Mouse (Mus musculus): ENCODE results near the gene Aicda. TPM values are rescaled to one million over a fixed set of nuclear protein-coding genes. Genes with fewer than 3 reads are reported as not detected.

Gene Aicda
- total and polyA plus RNA-seq, 3 experiments: not detected

GRCm38 (mm10) chr6:122612426-122612825, 58.8 kb downstream of the Aicda start:
- ATAC-seq (ENCODE audit: extremely low read depth, insufficient number of reproducible peaks, low FRiP score, poor library complexity, severe bottlenecking) (no peak), DNase-seq (ENCODE audit: low spot score) (no peak)
- Histone ChIP-seq H3K4me3 (ENCODE audit: low read depth, low read length) (no peak overlapping the region), H3K36me3 (replicated peaks) (no peaks in the 10 kb centered on the region), H3K27me3 (ENCODE audit: insufficient read depth, low read length) (peaks cover 6% of the 10 kb centered on the region; the same call in 1 of the 2 replicates), H3K9me3 (replicated peaks) (no peaks in the 10 kb centered on the region), H3K4me1 (ENCODE audit: insufficient read depth, low read depth, low read length) (peaks cover 3% of the 10 kb centered on the region)
- TF ChIP-seq GATA1 (IDR thresholded peaks at IDR 0.05; ENCODE audit: borderline replicate concordance, low read length) (no peak), POLR2AphosphoS5 (IDR thresholded peaks at IDR 0.05; ENCODE audit: insufficient replicate concordance, low read depth, low read length) (no peak), TAL1 (conservative IDR thresholded peaks at IDR 0.05; ENCODE audit: low read depth, low read length) (no peak), GATA2 (IDR thresholded peaks at IDR 0.05; ENCODE audit: borderline replicate concordance, low read depth, low read length) (no peak), CTCF (IDR thresholded peaks at IDR 0.05; ENCODE audit: low read depth, low read length) (no peak)

Other genes with a start within 250 kb of the Aicda start
- 174 and 190 TPM in 2 replicates for gene M6pr, start 245.1 kb upstream of the Aicda start, total RNA-seq (2014; fragmentation: Nextera tagmentation)
- 521 and 552 TPM in 2 replicates for gene M6pr, start 245.1 kb upstream of the Aicda start, total RNA-seq (2017)
- gene M6pr, start 245.1 kb upstream of the Aicda start, polyA plus RNA-seq (2012): 23.0 and 27.4 TPM in 2 replicates
- 78.0 and 96.6 TPM in 2 replicates for gene Phc1, start 213.2 kb upstream of the Aicda start, total RNA-seq (2014; fragmentation: Nextera tagmentation)
- 13.5 and 15.4 TPM in 2 replicates for gene Phc1, start 213.2 kb upstream of the Aicda start, total RNA-seq (2017)
- 24.0 and 86.6 TPM in 2 replicates for gene Phc1, start 213.2 kb upstream of the Aicda start, polyA plus RNA-seq (2012)
- not detected in 2 replicates for gene Rimklb, start 55.0 kb upstream of the Aicda start, total RNA-seq (2014; fragmentation: Nextera tagmentation)
- gene Rimklb, start 55.0 kb upstream of the Aicda start, total RNA-seq (2017): 0.05 and 0.06 TPM in 2 replicates
- 0.01 and 0.04 TPM in 2 replicates for gene Rimklb, start 55.0 kb upstream of the Aicda start, polyA plus RNA-seq (2012)
- not detected in 2 replicates for gene Mfap5, start 48.0 kb upstream of the Aicda start, total RNA-seq (2014; fragmentation: Nextera tagmentation)
- 0.06 and 0.11 TPM in 2 replicates for gene Mfap5, start 48.0 kb upstream of the Aicda start, total RNA-seq (2017)
- not detected in 2 replicates for gene Mfap5, start 48.0 kb upstream of the Aicda start, polyA plus RNA-seq (2012)
- gene Apobec1, start 48.6 kb downstream of the Aicda start, total RNA-seq (2014; fragmentation: Nextera tagmentation): 26.6 and 26.8 TPM in 2 replicates
- 7.0 and 7.2 TPM in 2 replicates for gene Apobec1, start 48.6 kb downstream of the Aicda start, total RNA-seq (2017)
- 0.43 and 0.51 TPM in 2 replicates for gene Apobec1, start 48.6 kb downstream of the Aicda start, polyA plus RNA-seq (2012)
- gene Gdf3, start 56.3 kb downstream of the Aicda start, total RNA-seq (2014; fragmentation: Nextera tagmentation): not detected in 2 replicates
- gene Gdf3, start 56.3 kb downstream of the Aicda start, total RNA-seq (2017): 0.05 and 0.06 TPM in 2 replicates
- 0.04 and 0.09 TPM in 2 replicates for gene Gdf3, start 56.3 kb downstream of the Aicda start, polyA plus RNA-seq (2012)
- gene Dppa3, start 72.6 kb downstream of the Aicda start, total RNA-seq (2014; fragmentation: Nextera tagmentation): not detected in 2 replicates
- not detected in 2 replicates for gene Dppa3, start 72.6 kb downstream of the Aicda start, total RNA-seq (2017)
- gene Dppa3, start 72.6 kb downstream of the Aicda start, polyA plus RNA-seq (2012): not detected in 2 replicates
- not detected in 2 replicates for gene Nanog, start 153.7 kb downstream of the Aicda start, total RNA-seq (2014; fragmentation: Nextera tagmentation)
- gene Nanog, start 153.7 kb downstream of the Aicda start, total RNA-seq (2017): 0.12 and 0.27 TPM in 2 replicates
- not detected in 2 replicates for gene Nanog, start 153.7 kb downstream of the Aicda start, polyA plus RNA-seq (2012)
- gene Slc2a3, start 247.8 kb downstream of the Aicda start, total RNA-seq (2014; fragmentation: Nextera tagmentation): 375 and 431 TPM in 2 replicates
- 371 and 387 TPM in 2 replicates for gene Slc2a3, start 247.8 kb downstream of the Aicda start, total RNA-seq (2017)
- 73.2 and 97.6 TPM in 2 replicates for gene Slc2a3, start 247.8 kb downstream of the Aicda start, polyA plus RNA-seq (2012)